Mouse (Mus musculus) thymus, postnatal 10 days (tissue): ENCODE measurements around the gene Ssc4d.

Experiments
- DNase-seq, 2 experiments: peaks; one replicate each; pipeline ENCODE4 v3.0.0; 2021; ENCODE audit warnings: low spot score in 2 of 2

The Ssc4d gene

DNA sequence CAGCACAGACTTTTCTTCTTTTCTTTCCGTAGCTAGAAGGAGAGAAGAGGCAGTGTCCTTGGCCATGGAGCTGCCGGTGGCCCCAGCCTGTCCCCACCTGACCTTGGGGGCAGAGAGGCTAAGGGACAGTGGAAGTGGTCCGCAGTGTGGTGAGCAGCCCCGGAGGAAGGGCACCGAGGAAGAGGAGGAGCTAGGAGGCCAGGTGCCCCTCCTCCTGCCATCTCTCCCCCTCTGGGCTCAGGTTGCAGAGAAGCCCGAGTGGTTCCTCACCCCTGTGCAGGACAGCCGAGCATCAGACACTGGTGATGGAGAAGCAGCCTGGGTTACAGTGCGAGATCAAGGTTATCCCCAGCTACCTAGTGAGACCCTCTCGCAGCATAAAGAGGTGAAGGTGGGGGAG is at the start of gene Ssc4d:
Gene Ssc4d, minus strand, starts transcription at position 167 of the 400 bp plus-strand sequence.
- DNase-seq, result no peak

DNA sequence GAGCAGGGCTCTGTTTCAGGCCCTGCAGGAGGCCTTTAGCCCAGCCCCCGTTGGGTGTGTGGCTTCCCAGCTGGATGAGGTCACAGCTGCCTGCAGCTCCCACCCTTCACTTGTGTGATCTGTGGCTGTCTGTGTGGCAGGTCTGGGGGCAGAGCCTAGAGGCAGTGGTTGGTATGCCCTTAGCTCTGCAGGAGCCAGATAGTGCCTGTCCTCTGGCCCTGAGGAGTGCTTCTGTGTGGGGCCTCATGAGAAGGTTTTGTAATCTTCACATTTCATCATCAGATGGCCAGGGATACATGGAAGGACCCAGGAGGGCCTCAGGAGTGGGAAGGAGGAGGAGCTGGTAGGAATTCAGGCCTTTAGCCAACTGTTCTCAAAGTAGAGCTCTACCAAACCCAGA is 45.6 kb upstream of the Ssc4d start:
- no peak for DNase-seq

DNA sequence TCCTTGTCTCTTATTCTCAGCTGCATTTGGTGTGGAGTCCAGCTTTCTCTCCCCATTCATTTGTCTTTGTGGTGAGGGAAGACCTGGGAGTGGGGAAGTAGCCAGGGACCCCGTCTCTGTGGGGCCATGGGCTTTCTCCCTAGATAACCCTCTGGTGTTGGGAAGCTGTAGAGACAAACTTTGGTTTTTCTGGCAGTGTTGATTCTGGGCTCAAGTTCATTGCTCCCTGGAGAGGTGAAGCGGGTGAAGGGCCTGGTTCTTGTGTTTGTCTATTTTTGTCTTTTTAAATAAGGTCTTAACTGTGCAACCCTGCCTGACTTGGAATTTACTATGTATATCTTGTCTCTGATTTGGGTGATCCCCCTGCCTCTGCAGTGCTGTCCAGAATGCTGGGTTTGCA is 44.4 kb upstream of the Ssc4d start:
- DNase-seq, result no peak

DNA sequence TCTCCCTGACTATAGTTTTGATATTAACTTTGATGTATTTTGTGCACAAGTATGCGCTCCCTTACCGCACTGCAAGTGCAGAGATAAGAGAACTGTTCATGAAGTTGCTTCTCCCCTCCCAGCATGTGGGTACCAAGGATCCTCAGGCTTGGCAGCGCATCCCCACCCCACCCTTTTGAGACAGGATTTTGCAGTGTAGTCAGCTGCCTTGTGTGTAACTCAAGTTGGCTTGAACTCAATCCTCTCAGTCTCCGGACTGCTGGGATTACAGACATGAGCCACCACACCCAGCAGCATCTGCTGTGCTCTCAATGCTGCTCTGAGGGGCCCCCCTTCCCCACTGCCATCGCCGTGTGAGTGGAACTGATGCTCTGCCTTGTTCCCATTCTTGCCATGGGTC is 42.9 kb upstream of the Ssc4d start:
- no peak for DNase-seq

DNA sequence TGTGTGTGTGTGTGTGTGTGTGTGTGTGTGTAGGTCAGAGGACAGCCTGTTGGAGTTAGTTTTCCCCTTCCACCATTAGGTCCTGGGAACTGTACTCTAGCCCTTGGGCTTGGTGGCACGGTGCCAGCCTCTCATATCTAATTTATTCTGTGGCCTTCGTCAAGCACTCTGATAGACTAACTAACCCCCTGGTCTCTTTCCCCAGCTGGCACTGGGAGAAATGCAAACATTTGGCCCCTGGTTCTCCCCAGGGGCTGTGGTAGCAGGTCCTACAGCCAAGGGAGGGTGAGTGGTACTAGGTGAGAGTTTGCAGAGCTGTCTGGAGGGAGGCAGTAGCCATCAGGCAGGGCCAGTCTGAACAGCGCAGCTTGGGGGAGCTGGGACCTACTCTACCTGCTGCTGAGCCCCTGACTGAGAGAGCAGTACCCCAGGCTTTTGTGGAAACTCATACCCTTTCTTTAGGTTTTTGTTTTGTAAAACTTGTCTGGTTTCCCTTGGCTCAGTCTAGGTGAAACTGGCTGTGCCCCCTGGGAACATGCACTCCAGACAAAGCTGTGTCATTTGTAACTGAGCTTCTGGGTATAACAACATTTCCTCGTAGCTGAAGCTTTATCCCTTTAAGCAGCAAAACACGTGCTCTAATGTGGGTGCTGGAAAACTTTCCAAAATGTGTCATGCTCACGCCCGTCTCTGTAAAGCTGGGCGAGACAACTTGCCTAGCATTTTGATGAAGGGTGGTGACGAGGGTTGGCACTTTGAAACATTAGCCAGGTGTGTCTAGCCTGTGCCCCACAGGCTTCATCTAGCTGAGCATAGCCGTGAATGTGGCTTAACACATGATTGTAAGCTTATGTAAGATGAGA is 41.9 kb upstream of the Ssc4d start:
- no peak for DNase-seq

DNA sequence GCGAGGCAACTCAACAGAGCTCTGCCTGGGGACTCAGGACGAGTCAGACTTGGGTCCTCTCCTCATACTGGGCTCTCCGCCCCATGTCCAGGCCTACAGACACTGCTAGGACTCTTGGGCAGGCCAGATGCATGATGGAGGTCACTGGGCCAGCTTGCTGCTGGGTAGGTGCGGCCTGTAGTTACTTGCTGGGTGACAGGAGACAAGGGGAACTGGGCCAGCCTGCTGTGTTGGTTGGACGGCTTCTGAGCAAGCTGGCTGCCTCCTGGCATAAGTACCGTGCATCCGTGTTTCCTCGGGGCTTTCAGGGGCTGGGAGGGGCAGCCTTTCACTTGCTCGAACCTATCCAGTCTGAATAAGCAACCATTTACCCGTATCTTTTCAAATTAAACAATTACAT is 41.3 kb upstream of the Ssc4d start:
- no peak for DNase-seq

DNA sequence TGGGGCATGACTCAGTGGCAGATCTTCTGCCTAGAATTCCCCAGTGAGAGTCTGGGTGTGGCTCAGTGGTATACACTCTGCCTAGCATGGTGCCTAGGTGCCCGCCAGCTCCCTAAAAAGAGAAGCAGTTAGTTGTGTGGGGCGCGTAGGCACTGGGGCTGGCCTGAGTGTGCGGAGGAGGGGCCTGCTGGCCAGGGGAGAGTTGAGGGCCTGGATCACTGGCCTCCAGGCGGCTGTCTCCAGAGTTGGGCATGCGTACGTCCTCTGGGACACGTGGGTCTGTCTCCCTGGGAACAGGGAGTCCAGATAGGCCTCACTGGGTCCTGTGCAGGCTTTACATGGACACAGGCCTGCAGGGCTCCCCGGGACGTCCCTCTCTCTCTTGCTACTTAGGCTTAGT is 40.5 kb upstream of the Ssc4d start:
- DNase-seq, result no peak

DNA sequence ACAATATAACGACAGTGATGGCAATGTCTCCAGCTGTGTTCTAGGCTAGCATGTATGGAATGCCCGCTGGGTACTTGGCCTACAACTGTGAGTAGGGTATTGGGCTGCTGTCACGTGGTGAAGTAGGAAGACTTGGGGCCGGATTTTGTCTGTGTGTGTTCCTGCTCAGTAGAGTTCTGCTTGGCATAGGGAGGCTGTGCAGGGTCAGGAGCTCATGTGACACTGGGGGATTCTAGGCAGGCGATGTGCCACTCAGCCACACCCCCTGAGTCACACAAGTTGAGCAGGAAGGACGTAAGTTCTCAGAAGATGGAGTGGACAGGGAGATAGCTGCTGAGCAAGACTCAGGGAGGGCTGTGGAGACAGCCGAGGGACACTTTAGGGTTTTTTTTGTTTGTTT is 33.4 kb upstream of the Ssc4d start:
- no peak for DNase-seq

DNA sequence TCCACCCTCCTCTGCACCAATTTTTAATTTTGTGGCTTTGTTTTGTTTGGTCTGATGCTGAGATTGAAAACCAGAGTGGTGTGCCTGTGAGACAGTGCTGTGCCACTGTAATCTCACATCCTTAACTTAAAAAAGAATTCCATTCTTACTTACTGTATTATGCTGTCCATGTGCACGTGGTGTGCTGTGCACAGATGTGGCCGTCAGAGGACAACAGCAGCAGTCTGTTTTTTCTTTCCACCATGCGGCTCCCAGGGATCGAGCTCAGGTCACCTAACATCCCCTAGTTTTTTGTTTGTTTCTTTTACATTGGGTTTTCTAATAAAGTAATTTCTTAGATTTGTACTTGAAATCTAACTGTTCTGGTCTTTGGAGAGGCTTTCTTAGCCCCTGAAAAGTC is 30.2 kb upstream of the Ssc4d start:
- DNase-seq, result no peak

DNA sequence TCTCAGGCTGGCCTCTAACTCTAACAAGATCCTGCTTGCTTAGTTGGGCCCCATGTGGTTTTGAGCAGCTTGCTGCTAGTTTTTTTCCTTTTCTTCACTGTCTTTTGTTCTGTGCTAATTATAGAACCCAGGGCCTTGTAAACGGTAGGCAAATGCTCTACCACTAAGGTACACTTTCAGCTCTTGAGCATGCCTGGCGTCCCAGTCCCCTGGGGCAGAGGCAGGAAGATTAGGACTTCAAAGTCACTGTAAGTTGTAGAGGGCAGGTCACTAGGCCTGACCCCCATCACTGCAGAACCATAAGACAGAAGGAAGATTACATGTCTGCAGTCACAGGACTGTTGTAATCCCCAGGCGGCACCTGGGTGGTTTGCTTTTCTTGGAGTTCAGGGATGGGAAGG is 28.4 kb upstream of the Ssc4d start:
- DNase-seq, result peak; percentile 11 to 25

DNA sequence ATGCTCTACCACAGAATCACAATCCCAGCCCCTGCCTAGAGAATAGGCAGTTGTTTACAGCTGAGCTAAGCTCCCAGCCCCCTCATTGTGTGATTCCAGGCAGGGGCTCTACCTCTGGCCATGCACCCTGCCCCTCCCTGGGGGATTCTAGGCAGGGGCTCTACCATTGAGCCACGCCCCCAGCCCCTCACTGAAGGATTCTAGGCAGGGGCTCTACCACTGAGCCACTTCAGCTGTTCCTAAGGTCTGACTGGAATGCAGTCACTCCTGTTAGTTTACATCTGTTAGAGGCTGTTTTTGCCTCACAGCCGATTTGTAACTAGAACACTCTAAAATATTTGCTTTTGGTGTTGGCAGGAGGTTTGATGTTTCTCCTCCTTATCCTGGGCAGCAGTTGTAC is 28.0 kb upstream of the Ssc4d start:
- DNase-seq, result no peak

DNA sequence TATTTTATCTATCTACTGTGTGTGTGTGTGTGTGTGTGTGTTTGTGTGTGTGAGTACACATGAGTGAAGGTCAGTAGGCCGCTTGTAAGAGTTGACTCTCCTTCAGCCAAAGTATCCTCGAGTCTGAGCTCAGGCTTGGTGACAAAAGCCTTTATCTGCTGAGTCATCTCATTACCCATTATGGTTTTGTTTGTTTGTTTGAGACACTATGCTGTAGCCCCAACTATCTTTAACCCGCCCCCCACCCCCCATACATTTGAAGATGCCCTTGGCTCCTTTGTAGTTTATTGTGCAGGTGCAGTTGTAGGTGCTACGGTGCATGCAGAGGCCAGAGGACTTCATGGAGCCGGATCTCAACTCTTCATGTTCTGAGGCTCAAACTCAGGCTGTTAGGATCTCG is 26.9 kb upstream of the Ssc4d start:
- no peak for DNase-seq

DNA sequence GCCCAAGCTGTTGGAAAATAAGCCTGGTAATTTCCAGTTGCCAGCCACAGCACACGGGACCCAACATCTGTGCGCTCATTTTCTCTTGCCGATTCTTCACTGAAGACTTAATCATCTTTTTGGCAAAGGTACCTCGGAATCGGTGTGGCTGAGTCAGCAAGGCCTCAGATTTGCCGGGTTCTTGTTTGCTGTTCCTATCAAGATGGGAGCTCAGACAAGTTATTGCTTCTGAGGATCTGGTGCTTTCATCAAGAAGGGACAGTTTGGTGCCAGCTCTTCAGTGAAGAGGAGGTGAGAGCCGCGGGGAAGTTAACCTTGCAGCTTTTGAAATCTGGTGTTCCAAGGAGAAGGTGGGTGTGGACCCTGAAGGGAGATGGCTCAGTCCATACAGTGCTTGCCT is 21.8 kb upstream of the Ssc4d start:
- DNase-seq, result no peak

DNA sequence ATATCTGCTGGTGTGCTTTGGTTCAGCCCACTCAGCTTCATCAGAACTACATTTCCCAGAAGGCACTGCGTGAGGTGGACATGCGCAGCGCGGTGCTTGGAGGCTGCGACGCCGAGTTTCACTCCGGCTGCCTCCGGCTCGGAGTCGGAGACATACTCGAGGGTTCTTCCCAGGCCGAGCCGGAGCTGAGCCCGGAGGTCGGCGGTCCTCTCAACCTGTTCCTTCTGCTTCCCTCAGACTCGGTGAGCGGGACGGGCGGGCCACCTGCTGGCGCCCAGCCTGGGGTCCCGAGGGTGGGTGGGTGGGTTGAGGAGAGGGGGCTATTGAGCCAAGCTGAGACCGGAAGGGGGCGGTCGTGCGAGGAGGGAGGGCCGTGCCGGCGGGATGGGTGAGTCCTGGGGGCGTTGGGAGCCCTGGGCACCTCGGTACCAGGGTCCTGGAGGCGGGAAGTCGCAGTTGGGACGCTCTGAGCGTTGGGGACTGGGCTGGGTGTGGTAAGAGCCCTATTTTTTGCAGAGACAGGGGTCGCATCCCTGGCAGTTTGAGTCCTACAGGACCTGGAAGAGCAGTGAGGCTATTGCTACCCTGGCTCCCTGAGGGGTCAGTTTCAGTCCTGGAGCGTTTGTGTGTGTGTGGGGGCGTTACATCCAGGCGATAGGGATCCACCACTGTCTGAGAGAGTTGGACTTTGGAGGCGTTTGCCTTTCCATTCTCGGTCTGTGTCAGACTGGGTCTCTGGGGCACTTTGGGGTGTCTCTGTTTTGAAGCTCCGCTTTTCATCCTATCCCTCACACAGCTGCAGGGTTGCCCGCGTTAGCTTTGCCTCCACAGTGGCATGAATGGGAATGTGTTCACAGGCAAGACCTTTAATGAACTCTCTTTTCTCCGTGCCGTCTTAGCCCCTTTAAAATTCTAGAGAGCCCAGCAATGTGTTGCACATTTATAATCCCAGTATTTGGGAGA is 20.7 kb upstream of the Ssc4d start, which contains the start of gene Dtx2:
Gene Dtx2, plus strand, starts transcription at position 76 of the 963 bp plus-strand sequence.
- peak; percentile 87 to 92 for DNase-seq

DNA sequence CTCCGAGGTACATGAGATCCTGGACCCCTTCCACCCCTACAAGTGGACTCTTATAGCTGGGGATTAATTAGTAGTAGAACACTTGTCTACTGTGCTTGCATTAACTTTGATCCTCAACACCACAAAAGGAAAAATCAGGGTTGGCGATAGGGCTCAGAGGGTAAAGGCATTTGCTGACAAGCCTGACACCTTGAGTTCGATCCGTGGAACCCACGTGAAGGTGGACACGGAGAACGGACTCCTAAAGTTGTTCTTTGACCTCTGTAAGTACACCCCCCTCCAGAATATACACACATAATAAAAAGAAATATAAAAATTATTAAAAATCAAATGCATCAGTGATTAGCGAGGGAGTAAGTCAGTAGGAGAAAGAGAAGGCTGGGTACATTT is 20.0 kb upstream of the Ssc4d start:
- no peak for DNase-seq

DNA sequence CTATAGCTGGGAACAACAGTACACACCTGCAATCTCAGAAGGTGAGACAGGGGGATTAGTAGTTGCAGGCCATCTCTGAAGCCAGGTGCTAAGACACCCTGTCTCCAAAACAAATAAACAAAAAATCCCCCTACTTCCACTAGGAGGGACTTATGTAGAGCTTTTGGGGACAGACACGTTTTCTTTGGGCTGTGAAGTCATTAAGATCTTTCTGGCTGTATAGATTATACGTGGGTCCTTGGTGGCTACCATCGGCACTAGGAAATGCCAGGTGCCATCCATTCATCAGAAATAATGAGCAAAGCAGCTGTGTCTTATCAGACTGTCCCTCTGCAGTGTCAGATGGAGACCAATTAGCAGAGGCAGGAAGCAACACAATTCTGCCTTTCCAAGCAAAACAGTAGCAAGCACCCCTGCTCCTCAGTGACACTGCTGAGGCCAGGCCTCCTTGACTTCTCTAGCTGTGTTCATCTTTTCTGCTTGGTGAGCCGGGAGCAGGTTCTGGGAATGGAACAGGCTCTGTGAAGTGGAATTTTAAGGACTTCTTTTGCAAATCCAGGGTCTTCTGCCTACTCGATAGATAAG is 19.1 kb upstream of the Ssc4d start:
- DNase-seq, result no peak

DNA sequence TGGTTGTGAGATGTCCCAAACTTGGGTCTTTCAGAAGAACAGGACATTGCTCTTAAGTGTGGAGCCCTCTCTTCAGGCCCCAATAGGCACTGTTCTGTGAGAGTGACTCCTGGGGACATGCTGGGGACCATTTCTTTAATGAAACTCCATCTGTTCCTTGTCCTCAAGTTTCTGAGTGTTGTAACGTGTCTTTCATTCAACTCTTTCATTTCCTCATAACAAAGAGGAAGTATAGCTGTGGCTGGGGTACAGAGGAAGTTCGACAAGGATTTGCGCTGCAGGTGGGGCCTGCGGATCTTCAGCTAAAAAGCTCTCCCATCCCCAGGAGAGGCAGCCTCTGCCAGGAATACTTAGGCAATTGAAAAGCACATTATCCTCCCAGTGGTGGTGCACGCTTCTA is 16.3 kb upstream of the Ssc4d start:
- peak in 1 of 2 experiments; percentile 22 for DNase-seq

DNA sequence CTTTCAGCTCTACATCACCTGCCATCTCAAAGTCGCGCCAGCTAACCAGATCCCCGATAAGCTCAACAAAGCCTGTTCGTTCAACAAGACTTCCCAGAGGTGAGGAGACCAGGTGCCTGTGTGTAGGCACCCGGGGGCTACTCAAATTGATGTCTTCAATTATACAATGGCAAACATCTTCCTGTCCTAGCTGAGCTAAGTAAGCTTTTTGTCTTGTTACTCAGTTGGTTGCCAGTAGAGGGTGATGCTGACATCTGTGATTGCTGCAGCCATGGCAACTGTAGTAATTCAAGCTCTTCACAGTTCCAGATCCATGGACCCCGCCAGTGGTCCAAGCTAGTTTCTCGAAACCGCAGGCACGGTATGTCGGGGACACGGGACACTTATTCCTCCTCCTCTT is 12.9 kb upstream of the Ssc4d start:
- DNase-seq, result peak in 1 of 2 experiments; percentile 31

DNA sequence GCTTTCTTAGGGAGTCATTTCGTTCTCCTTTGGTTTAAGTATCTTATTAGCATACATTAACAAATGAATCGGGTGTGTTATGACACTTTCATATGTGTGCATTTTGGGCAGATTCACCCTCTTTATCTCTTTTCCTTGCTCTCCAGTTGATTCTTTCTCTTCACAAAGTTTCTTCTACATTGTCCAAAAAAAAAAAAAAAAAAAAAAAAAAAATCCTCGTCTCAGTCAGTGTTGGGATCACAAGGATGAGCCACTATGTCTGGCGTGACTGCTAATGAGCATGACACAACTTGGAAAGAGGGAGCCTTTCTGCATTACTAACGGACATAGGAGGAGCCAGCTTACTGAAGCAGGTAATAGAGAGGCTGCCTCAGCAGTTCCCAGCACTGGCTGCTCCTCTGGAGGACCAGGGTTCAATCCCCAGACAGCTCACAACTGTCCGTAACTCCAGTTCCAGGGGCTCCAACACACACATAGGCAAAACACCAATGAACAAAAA is 10.3 kb upstream of the Ssc4d start:
- no peak for DNase-seq

DNA sequence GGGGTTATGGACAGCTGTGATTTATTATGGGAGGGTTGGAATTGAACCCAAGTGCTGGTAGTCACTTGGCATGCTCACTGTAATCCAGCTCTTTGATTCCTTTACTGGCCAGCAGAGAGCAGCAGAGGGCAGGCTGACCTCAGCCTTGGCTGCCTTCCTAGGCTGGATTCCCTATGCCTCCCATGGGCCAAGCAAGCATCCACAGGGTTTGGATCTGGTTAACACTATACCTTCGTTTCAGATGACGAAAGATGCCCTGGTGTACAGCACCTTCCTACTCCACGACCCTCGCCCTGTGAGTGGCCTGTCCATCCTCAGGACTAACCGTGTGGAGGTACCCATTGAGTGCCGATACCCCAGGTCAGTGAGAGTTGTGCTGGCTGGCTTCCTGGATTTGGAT is 8.1 kb upstream of the Ssc4d start:
- peak in 1 of 2 experiments; percentile 28 for DNase-seq

DNA sequence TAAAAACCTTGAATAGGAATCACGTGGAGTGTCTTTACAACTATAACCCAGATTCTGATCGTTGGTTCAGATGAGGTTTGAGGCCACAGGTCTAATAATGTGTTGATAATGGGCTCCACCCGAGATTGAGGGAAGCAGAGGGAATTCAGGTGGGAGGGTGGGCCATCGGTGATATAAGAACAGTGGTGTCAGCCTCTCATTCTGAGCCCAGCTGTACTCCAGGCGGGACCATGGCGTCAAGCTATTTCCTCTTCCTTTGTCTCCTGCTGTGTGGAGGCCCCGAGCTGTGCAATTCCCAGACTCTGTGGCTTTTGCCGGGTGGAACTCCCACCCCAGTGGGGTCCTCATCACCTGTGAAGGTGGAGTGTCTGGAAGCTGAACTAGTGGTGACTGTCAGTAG is 5.6 kb upstream of the Ssc4d start, which contains the start of gene Zp3:
Gene Zp3, plus strand, starts transcription at position 196 of the 400 bp plus-strand sequence.
- no peak for DNase-seq

DNA sequence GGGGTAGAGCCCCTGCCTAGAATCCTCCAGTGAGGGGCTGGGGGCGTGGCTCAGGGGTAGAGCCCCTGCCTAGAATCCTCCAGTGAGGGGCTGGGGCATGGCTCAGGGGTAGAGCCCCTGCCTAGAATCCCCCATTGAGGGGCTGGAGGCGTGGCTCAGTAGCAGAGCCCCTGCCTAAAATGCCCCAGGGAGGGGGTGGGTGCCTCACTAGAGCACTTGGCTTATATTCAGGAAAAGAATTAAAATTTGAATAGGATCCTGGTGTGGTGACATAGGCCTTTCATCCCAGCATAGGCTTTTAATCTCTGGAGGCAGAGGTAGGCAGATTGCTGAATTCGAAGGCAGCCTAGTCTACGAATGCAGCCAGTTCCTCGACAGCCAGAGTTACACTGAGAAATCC is 5.0 kb upstream of the Ssc4d start:
- DNase-seq, result no peak
